Mouse (Mus musculus) midbrain, embryonic 14.5 days (tissue): Measurements from ENCODE around the gene Brip1. TPM values are rescaled to one million over a fixed set of nuclear protein-coding genes. Genes with fewer than 3 reads are reported as not detected.

Experiments
- ATAC-seq: fragments of 200-750 bp; cut with Nextera tagmentation; 2 replicates; pipeline ENCODE4 v1.8.0; 2017; ENCODE audit warnings: moderate number of reproducible peaks, moderate library complexity; ENCODE audit not compliant: low FRiP score, low TSS enrichment
- DNase-seq: peaks from one replicate; pipeline ENCODE4 v3.0.0-alpha.2; 2015
- H3K27ac ChIP-seq: fragments of 300-500 bp; sonication (generic); replicated peaks from 2 replicates; pipeline ENCODE4 v1.5.1; 2014; ENCODE audit warnings: mild to moderate bottlenecking, low read depth, low read length, moderate library complexity
- H3K27me3 ChIP-seq: fragments of 300-500 bp; sonication (generic); 2 replicates; pipeline ENCODE4 v1.6.1; 2014; ENCODE audit warnings: low read length, control low read depth, mixed read lengths; ENCODE audit not compliant: control insufficient read depth, insufficient read depth
- H3K36me3 ChIP-seq: fragments of 300-500 bp; sonication (generic); 2 replicates; pipeline ENCODE4 v1.6.1; 2014; ENCODE audit warnings: low read length, control low read depth; ENCODE audit not compliant: control insufficient read depth, insufficient read depth
- H3K4me1 ChIP-seq: fragments of 300-500 bp; sonication (generic); 2 replicates; pipeline ENCODE4 v1.6.1; 2014; ENCODE audit warnings: mild to moderate bottlenecking, antibody characterized with exemption, low read length, control low read depth; ENCODE audit not compliant: control insufficient read depth, insufficient read depth
- H3K4me2 ChIP-seq: fragments of 300-500 bp; sonication (generic); 2 replicates; pipeline ENCODE4 v1.6.1; 2014; ENCODE audit warnings: mild to moderate bottlenecking, low read length, moderate library complexity
- H3K4me3 ChIP-seq: fragments of 300-500 bp; sonication (generic); replicated peaks from 2 replicates; pipeline ENCODE4 v1.5.1; 2014; ENCODE audit warnings: low read depth, low read length
- H3K9ac ChIP-seq: fragments of 300-500 bp; sonication (generic); replicated peaks from 2 replicates; pipeline ENCODE4 v1.6.1; 2014; ENCODE audit warnings: mild to moderate bottlenecking, low read length, moderate library complexity
- H3K9me3 ChIP-seq: fragments of 300-500 bp; sonication (generic); 2 replicates; pipeline ENCODE4 v1.6.1; 2016; ENCODE audit warnings: low read length, control low read depth, mixed read lengths; ENCODE audit not compliant: control insufficient read depth
- WGBS: fragments of 180-500 bp; shearing (Covaris S2); extraction: QIAGEN DNeasy Blood & Tissue Kit; methylation state at CpG from one replicate; pipeline ENCODE4 v1.1.7; 2014; 5-methylcytosine and 5-hydroxymethylcytosine counted together
- polyA plus RNA-seq: library from polyadenylated mRNA; unstranded; fragments of >200 nt; fragmentation: Nextera tagmentation; extraction: Ambion mirVana; gene quantifications from 2 replicates; pipeline ENCODE4 v1.2.1, GENCODE M21; 2014

Brip1 gene
- polyA plus RNA-seq, 1 experiment from 2014 or later: 1.8 TPM

- ATAC-seq: no peak
- no peak overlapping the region for H3K9ac ChIP-seq
- H3K4me1 ChIP-seq: no peaks in the 10 kb centered on the region
- no peaks in the 10 kb centered on the region for H3K27me3 ChIP-seq
- H3K4me3 ChIP-seq: no peak overlapping the region
- H3K27ac ChIP-seq: no peak overlapping the region
- WGBS: 88% methylated on average over 4 of the region's 4 CpGs
- H3K9me3 ChIP-seq: no peaks in the 10 kb centered on the region
- DNase-seq: no peak
- H3K4me2 ChIP-seq: no peak overlapping the region
- H3K36me3 ChIP-seq: no peaks in the 10 kb centered on the region
These were observed 116.5 kb downstream of the Brip1 start for GRCm38 (mm10) chr11:86084522-86084921.

GRCm38 (mm10) chr11:86078025-86078424 is 123.0 kb downstream of the Brip1 start:
- no peak overlapping the region for H3K27ac ChIP-seq
- H3K9me3 ChIP-seq: no peaks in the 10 kb centered on the region
- no peak for ATAC-seq
- no peaks in the 10 kb centered on the region for H3K27me3 ChIP-seq
- H3K36me3 ChIP-seq: no peaks in the 10 kb centered on the region
- H3K9ac ChIP-seq: no peak overlapping the region
- H3K4me1 ChIP-seq: no peaks in the 10 kb centered on the region
- DNase-seq: no peak
- H3K4me3 ChIP-seq: no peak overlapping the region
- WGBS: 88% methylated on average over 8 of the region's 8 CpGs
- H3K4me2 ChIP-seq: no peak overlapping the region

- Histone ChIP-seq H3K9ac (no peak overlapping the region), H3K4me1 (no peaks in the 10 kb centered on the region), H3K27me3 (no peaks in the 10 kb centered on the region), H3K27ac (no peak overlapping the region), H3K4me2 (no peak overlapping the region), H3K4me3 (no peak overlapping the region), H3K36me3 (no peaks in the 10 kb centered on the region), H3K9me3 (no peaks in the 10 kb centered on the region)
- 83% methylated on average over 7 of the region's 7 CpGs for WGBS
- DNase-seq (no peak), ATAC-seq (no peak)
These were observed 124.0 kb downstream of the Brip1 start for GRCm38 (mm10) chr11:86076966-86077365.

- DNase-seq: no peak
- Histone ChIP-seq H3K27ac (no peak overlapping the region), H3K27me3 (no peaks in the 10 kb centered on the region), H3K36me3 (no peaks in the 10 kb centered on the region), H3K9me3 (no peaks in the 10 kb centered on the region), H3K9ac (no peak overlapping the region), H3K4me1 (no peaks in the 10 kb centered on the region), H3K4me3 (no peak overlapping the region), H3K4me2 (no peak overlapping the region)
- WGBS: 95% methylated on average over 5 of the region's 5 CpGs
- ATAC-seq: no peak
These were observed 124.6 kb downstream of the Brip1 start for GRCm38 (mm10) chr11:86076403-86076802.

GRCm38 (mm10) chr11:86075371-86075770 is 125.6 kb downstream of the Brip1 start:
- ATAC-seq: no peak
- Histone ChIP-seq H3K4me2 (no peak overlapping the region), H3K9me3 (no peaks in the 10 kb centered on the region), H3K4me1 (no peaks in the 10 kb centered on the region), H3K4me3 (no peak overlapping the region), H3K27me3 (no peaks in the 10 kb centered on the region), H3K27ac (no peak overlapping the region), H3K36me3 (no peaks in the 10 kb centered on the region), H3K9ac (no peak overlapping the region)
- WGBS: 77% methylated on average over 1 of the region's 1 CpGs
- DNase-seq: no peak

GRCm38 (mm10) chr11:86068651-86069050 is 132.3 kb downstream of the Brip1 start:
- Histone ChIP-seq H3K9ac (no peak overlapping the region), H3K4me1 (no peaks in the 10 kb centered on the region), H3K9me3 (no peaks in the 10 kb centered on the region), H3K4me3 (no peak overlapping the region), H3K27ac (no peak overlapping the region), H3K36me3 (no peaks in the 10 kb centered on the region), H3K27me3 (no peaks in the 10 kb centered on the region), H3K4me2 (no peak overlapping the region)
- ATAC-seq (no peak), DNase-seq (peak; percentile 8)
- whole genome bisulfite sequencing: 55% methylated on average over 6 of the region's 6 CpGs

- Histone ChIP-seq H3K36me3 (no peaks in the 10 kb centered on the region), H3K4me3 (no peak overlapping the region), H3K9me3 (no peaks in the 10 kb centered on the region), H3K27ac (no peak overlapping the region), H3K9ac (no peak overlapping the region), H3K27me3 (no peaks in the 10 kb centered on the region), H3K4me1 (no peaks in the 10 kb centered on the region), H3K4me2 (no peak overlapping the region)
- DNase-seq: peak; percentile 70
- no peak for ATAC-seq
- 74% methylated on average over 8 of the region's 8 CpGs for WGBS
These were observed 133.8 kb downstream of the Brip1 start for GRCm38 (mm10) chr11:86067154-86067553.

GRCm38 (mm10) chr11:86064881-86065280 is 136.1 kb downstream of the Brip1 start:
- Histone ChIP-seq H3K36me3 (no peaks in the 10 kb centered on the region), H3K4me3 (no peak overlapping the region), H3K27me3 (no peaks in the 10 kb centered on the region), H3K9me3 (no peaks in the 10 kb centered on the region), H3K4me1 (no peaks in the 10 kb centered on the region), H3K27ac (no peak overlapping the region), H3K9ac (no peak overlapping the region), H3K4me2 (no peak overlapping the region)
- ATAC-seq (no peak), DNase-seq (no peak)
- 91% methylated on average over 5 of the region's 5 CpGs for WGBS

- no peak for DNase-seq
- whole genome bisulfite sequencing: 71% methylated on average over 8 of the region's 8 CpGs
- no peak overlapping the region for H3K27ac ChIP-seq
- H3K4me3 ChIP-seq: no peak overlapping the region
- H3K36me3 ChIP-seq: no peaks in the 10 kb centered on the region
- H3K4me1 ChIP-seq: no peaks in the 10 kb centered on the region
- ATAC-seq: no peak
- H3K4me2 ChIP-seq: no peak overlapping the region
- H3K27me3 ChIP-seq: no peaks in the 10 kb centered on the region
- no peaks in the 10 kb centered on the region for H3K9me3 ChIP-seq
- H3K9ac ChIP-seq: no peak overlapping the region
These were observed 139.8 kb downstream of the Brip1 start for GRCm38 (mm10) chr11:86061243-86061642.
